In the genomic region with DNA sequence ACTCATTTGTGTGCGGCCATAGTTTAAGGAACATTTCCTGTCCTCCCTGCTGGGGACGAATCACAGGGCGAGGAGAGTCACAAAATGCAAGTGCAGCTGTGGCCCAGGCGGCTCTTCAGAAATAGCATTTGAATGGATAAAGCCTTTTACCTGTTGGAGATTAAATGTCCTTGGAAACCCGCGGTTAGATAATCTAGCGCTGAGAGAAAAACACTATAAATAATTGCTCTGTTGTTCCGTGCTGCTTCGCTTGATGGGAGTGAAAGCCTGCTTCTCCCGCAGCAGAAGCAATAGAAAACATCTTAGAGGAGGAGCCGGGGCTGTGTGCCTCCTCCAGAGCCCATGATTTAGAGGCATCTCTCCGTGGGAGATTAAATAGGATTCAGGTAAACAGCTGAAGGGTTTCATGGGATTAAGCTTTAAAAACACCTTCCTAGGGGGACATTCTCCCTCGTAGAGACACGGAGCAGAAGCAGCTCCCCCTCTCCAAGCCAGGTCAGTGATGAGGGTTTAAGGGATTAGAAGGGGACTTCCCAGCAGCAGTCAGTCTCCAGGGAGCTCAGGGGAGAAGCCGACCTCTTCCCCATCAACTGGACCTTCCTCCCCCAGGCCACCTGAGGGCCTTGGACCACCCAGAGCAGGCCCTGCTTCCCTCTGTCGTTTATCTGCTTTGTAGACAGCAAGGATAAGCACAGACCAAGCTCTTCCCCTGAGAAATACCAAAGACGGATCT, we compare ENCODE assay signal across 12 mouse cellular contexts.
DNase-seq lines count a peak whose midpoint lies in the region; ATAC-seq and TF ChIP-seq lines count a peak whose summit lies in the region.
"Had no signal": no experiment of that assay in that cellular context is flagged by ENCODE, and none has a peak within 500 bp of the region (broad histone marks: within the 10 kb centered on the region; RNA-seq: fewer than 3 reads in every experiment).

No protein-coding gene starts in this region.

- H3K36me3 ChIP-seq in kidney, embryonic 14.5 days (ENCODE audit: control insufficient read depth, insufficient read depth, low read length) = no peaks in the 10 kb centered on the region
- H3K36me3 ChIP-seq in kidney, adult 2 months (ENCODE audit: control insufficient read depth, insufficient read depth, low read length) = no peaks in the 10 kb centered on the region
- H3K36me3 ChIP-seq in embryonic facial prominence, embryonic 14.5 days (ENCODE audit: control insufficient read depth, insufficient read depth, low read length) = no peaks in the 10 kb centered on the region
- no peaks in the 10 kb centered on the region for H3K36me3 ChIP-seq in midbrain, embryonic 13.5 days
- H3K36me3 ChIP-seq: G1E; intestine, embryonic 15.5 days; lung, embryonic 15.5 days had no signal

- no peak overlapping the region for H3K4me3 ChIP-seq in kidney, embryonic 14.5 days (ENCODE audit: low read length)
- no peak overlapping the region for H3K4me3 ChIP-seq in kidney, adult 2 months (ENCODE audit: insufficient read depth, low read depth, low read length)
- no peak overlapping the region for H3K4me3 ChIP-seq in embryonic facial prominence, embryonic 14.5 days (ENCODE audit: low read depth, low read length)
- no peak overlapping the region for H3K4me3 ChIP-seq in midbrain, embryonic 13.5 days (replicated peaks)
- H3K4me3 ChIP-seq: intestine, embryonic 15.5 days; lung, embryonic 15.5 days had no signal

- TF ChIP-seq CTCF in kidney, adult 2 months (conservative IDR thresholded peaks at IDR 0.05; ENCODE audit: insufficient read depth, insufficient read length, low read depth, low read length) = no peak

- WGBS in kidney, embryonic 14.5 days = 9% methylated on average over 17 of the region's 17 CpGs
- WGBS in kidney, adult 2 months = 54% methylated on average over 17 of the region's 17 CpGs
- WGBS in embryonic facial prominence, embryonic 14.5 days = 18% methylated on average over 17 of the region's 17 CpGs
- 5% methylated on average over 17 of the region's 17 CpGs for WGBS in midbrain, embryonic 13.5 days

- H3K4me2 ChIP-seq in kidney, embryonic 14.5 days (replicated peaks; ENCODE audit: low read depth, low read length) = no peak overlapping the region
- no peak overlapping the region for H3K4me2 ChIP-seq in embryonic facial prominence, embryonic 14.5 days (ENCODE audit: low read depth, low read length)
- H3K4me2 ChIP-seq in midbrain, embryonic 13.5 days (replicated peaks) = no peak overlapping the region
- H3K4me2 ChIP-seq: intestine, embryonic 15.5 days; lung, embryonic 15.5 days had no signal

- no peaks in the 10 kb centered on the region for H3K27me3 ChIP-seq in kidney, embryonic 14.5 days (ENCODE audit: control insufficient read depth, insufficient read depth, low read length)
- no peaks in the 10 kb centered on the region for H3K27me3 ChIP-seq in kidney, adult 2 months (replicated peaks; ENCODE audit: control insufficient read depth, insufficient read depth, low read length)
- H3K27me3 ChIP-seq in embryonic facial prominence, embryonic 14.5 days (replicated peaks; ENCODE audit: control insufficient read depth, insufficient read depth, low read length) = no peaks in the 10 kb centered on the region
- H3K27me3 ChIP-seq in midbrain, embryonic 13.5 days = no peaks in the 10 kb centered on the region
- H3K27me3 ChIP-seq: intestine, embryonic 15.5 days; lung, embryonic 15.5 days had no signal

- H3K27ac ChIP-seq in kidney, embryonic 14.5 days (ENCODE audit: low read depth, low read length) = peak overlapping the region; percentile 38; the same call in 1 of the 2 replicates
- H3K27ac ChIP-seq in kidney, adult 2 months (ENCODE audit: insufficient read depth, low read depth, low read length) = no peak overlapping the region
- no peak overlapping the region for H3K27ac ChIP-seq in embryonic facial prominence, embryonic 14.5 days (replicated peaks; ENCODE audit: low read depth, low read length)
- no peak overlapping the region for H3K27ac ChIP-seq in midbrain, embryonic 13.5 days
- H3K27ac ChIP-seq: intestine, embryonic 15.5 days; lung, embryonic 15.5 days had no signal

- H3K4me1 ChIP-seq in kidney, embryonic 14.5 days (ENCODE audit: control insufficient read depth, insufficient read depth, low read length) = peaks cover 35% of the 10 kb centered on the region
- H3K4me1 ChIP-seq in kidney, adult 2 months (ENCODE audit: control insufficient read depth, insufficient read depth, low read length) = peaks cover 8% of the 10 kb centered on the region
- H3K4me1 ChIP-seq in embryonic facial prominence, embryonic 14.5 days (ENCODE audit: control insufficient read depth, insufficient read depth, low read length) = peaks cover 36% of the 10 kb centered on the region
- H3K4me1 ChIP-seq in midbrain, embryonic 13.5 days (replicated peaks) = peaks cover 16% of the 10 kb centered on the region

- ATAC-seq in kidney, embryonic 14.5 days (ENCODE audit: low FRiP score, low TSS enrichment) = no peak; the same call in 1 of the 2 replicates
- no peak for ATAC-seq in embryonic facial prominence, embryonic 14.5 days (ENCODE audit: low read depth)
- ATAC-seq in midbrain, embryonic 13.5 days = 0 out of 2 replicates have a peak, but pooled peaks have one; percentile 38
- ATAC-seq: intestine, embryonic 15.5 days had no signal

- H3K9ac ChIP-seq in kidney, embryonic 14.5 days (ENCODE audit: low read depth, low read length) = no peak overlapping the region
- no peak overlapping the region for H3K9ac ChIP-seq in embryonic facial prominence, embryonic 14.5 days (ENCODE audit: low read depth, low read length)
- peak overlapping the region; percentile 25; the same call in 1 of the 2 replicates for H3K9ac ChIP-seq in midbrain, embryonic 13.5 days (replicated peaks)
- H3K9ac ChIP-seq: intestine, embryonic 15.5 days; lung, embryonic 15.5 days had no signal

- no peak for DNase-seq in kidney, adult 2 months
- peak; percentile 61 for DNase-seq in R1 (ENCODE audit: low read depth, low spot score)
- DNase-seq in embryonic facial prominence, embryonic 14.5 days (ENCODE audit: low spot score) = peak; percentile 29
- DNase-seq in adrenal gland, adult 2 months = no peak
- no peak for DNase-seq in gastrocnemius, adult 8-10 months (ENCODE audit: low spot score in 2 of 2)
- DNase-seq in cerebellum, adult 18-20 months = no peak
- DNase-seq: adrenal gland, postnatal 25 days had no signal

- no peak for TF ChIP-seq POLR2A in kidney, adult 2 months (IDR thresholded peaks at IDR 0.05; ENCODE audit: low read depth, low read length)

- no peaks in the 10 kb centered on the region for H3K9me3 ChIP-seq in kidney, embryonic 14.5 days (ENCODE audit: control insufficient read depth, low read length)
- no peaks in the 10 kb centered on the region for H3K9me3 ChIP-seq in embryonic facial prominence, embryonic 14.5 days (ENCODE audit: control insufficient read depth, low read length)
- H3K9me3 ChIP-seq in midbrain, embryonic 13.5 days = no peaks in the 10 kb centered on the region
- H3K9me3 ChIP-seq: intestine, embryonic 15.5 days; lung, embryonic 15.5 days had no signal

Comparison
In these comparisons a context has a peak if more than half of its experiments do, and no peak if none do; other contexts are left out.
1. DNase-seq: peak in R1 (single experiment) and embryonic facial prominence, embryonic 14.5 days (single experiment); none in kidney, adult 2 months (single experiment), adrenal gland, adult 2 months (single experiment), gastrocnemius, adult 8-10 months (0 of 2) and cerebellum, adult 18-20 months (0 of 2).